Mouse (Mus musculus): ENCODE measurements around the gene Fam53b. TPM values are rescaled to one million over a fixed set of nuclear protein-coding genes. Genes with fewer than 3 reads are reported as not detected.
A peak's percentile ranks its signal among the peaks of the same experiment; 100 is the strongest.

Fam53b gene
- polyA plus RNA-seq, 1 experiment from 2014 or later, result 11.9 TPM

DNA sequence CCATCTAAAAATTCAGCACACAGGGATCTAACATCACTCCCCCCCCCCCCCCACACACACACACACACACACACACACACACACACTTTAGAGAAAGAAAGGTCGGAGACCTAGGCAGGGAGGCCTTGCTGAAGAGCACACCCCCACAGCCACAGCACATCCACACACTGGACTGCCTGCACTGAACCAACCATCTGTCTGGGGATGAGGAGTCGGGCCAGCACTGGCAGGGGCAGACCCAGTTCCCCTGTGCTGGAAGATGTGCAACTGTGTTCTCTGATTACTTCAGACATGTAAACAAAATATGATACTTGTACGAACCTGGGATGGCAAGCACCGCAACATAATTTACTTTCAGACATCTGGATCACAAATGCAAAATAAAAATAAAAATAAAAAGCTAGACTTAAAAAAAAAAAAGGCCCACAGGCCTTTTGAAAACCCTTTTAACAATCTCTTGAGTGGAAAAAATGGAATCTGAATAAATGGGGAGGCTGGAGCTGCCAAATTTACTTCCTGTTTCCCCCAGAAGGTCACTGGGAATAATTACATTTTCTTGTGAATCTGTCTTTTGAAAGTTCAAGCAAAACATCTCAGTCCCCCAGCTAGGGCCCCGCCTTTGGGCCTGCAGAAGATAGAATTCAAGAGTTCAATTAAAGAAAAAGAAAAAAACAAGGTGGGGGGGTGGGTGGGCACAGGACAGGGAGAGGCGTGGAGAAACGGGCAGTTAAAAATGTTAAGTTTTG, 5.5 kb downstream of the Fam53b start:
- Histone ChIP-seq H3K4me3 (ENCODE audit: low read depth, low read length) (no peak overlapping the region), H3K9me3 (replicated peaks; ENCODE audit: control insufficient read depth, low read length) (no peaks in the 10 kb centered on the region), H3K4me1 (ENCODE audit: control insufficient read depth, insufficient read depth, low read length) (peaks cover 61% of the 10 kb centered on the region), H3K9ac (ENCODE audit: low read depth, low read length) (no peak overlapping the region), H3K36me3 (ENCODE audit: control insufficient read depth, insufficient read depth, low read length) (no peaks in the 10 kb centered on the region), H3K27ac (ENCODE audit: low read depth, low read length) (peak overlapping the region; percentile 76), H3K27me3 (ENCODE audit: control insufficient read depth, insufficient read depth, low read length) (no peaks in the 10 kb centered on the region), H3K4me2 (no peak overlapping the region; the same call in 1 of the 2 replicates)
- ATAC-seq (replicated peaks; ENCODE audit: insufficient number of reproducible peaks, low FRiP score, low TSS enrichment), result no peak
- 46% methylated on average over 7 of the region's 7 CpGs for WGBS (ENCODE audit: insufficient replicate concordance)

DNA sequence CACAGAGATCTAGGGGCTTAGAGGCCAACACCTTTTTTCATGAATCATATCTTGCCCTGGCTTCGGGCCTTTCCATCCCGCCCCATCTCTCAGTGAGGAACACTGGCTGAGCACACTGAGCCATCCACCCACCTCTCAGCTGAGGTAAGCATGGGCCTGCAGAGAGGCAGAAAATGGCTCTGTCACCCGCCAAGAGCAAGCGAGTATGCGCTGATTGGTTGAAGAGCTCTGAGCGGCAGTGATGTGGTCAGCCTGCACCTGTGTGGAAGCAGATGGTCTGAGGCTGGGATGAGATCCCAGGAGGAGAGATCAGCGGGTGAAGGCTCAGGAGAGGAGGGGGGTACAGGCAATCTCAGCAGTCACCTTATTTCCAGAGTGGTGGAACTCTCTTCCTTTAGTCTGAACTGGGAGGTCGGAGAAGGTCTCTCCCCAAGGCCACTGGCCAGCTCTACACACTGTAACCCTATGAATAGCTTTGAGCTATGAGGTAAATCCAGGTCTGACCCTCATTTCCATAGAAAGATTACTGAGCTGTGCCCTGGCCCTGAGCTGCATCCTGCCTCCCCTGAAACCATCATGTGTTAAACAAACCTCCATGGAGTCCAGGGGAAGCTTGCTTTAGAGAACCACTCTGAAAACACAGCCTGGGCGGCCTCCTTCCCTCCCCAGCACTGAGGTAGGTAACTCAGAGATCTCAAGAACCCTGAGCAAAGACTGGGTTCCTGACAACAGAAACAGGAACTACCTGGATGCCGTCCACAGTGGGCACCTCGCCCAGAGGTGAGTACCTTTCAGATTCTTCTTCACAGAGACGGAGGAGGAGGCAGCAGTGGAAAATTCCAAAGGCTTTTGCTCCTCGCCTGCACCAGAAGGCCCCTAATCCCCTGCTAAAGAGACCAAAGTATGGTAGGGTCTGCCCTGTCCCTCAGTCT, 6.5 kb downstream of the Fam53b start:
- Histone ChIP-seq H3K4me1 (ENCODE audit: control insufficient read depth, insufficient read depth, low read length) (peaks cover 72% of the 10 kb centered on the region), H3K9me3 (replicated peaks; ENCODE audit: control insufficient read depth, low read length) (no peaks in the 10 kb centered on the region), H3K9ac (ENCODE audit: low read depth, low read length) (0 out of 2 replicates have a peak overlapping the region, but pooled peaks have one; percentile 36), H3K4me3 (ENCODE audit: low read depth, low read length) (no peak overlapping the region), H3K27me3 (ENCODE audit: control insufficient read depth, insufficient read depth, low read length) (no peaks in the 10 kb centered on the region), H3K27ac (ENCODE audit: low read depth, low read length) (peak overlapping the region; percentile 57), H3K4me2 (no peak overlapping the region), H3K36me3 (ENCODE audit: control insufficient read depth, insufficient read depth, low read length) (no peaks in the 10 kb centered on the region)
- ATAC-seq (replicated peaks; ENCODE audit: insufficient number of reproducible peaks, low FRiP score, low TSS enrichment), result no peak
- 57% methylated on average over 13 of the region's 13 CpGs for WGBS (ENCODE audit: insufficient replicate concordance)

DNA sequence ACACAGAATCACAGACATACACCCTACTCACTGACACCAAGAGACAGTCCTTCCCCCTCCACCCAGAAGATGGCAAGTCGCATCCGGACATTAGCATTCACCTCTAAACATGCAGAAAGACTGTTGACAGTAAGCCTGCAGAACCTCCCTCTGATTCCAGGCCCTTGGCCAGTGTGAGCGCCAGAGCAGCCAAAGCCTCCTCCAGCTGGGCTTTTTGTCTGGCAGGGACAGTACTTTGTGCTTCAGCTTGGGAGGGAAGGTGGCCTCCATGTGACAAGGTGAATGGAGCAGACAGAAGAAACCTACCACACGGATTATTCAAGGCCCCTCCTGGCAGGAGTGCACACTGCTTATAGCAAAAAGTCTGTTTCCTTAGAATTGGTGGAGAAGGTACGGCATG, 7.4 kb downstream of the Fam53b start:
- no peaks in the 10 kb centered on the region for H3K27me3 ChIP-seq (ENCODE audit: control insufficient read depth, insufficient read depth, low read length)
- H3K4me3 ChIP-seq (ENCODE audit: low read depth, low read length), result no peak overlapping the region
- no peak overlapping the region for H3K4me2 ChIP-seq
- H3K9me3 ChIP-seq (replicated peaks; ENCODE audit: control insufficient read depth, low read length), result no peaks in the 10 kb centered on the region
- ATAC-seq (replicated peaks; ENCODE audit: insufficient number of reproducible peaks, low FRiP score, low TSS enrichment), result no peak
- no peak overlapping the region for H3K27ac ChIP-seq (ENCODE audit: low read depth, low read length)
- H3K36me3 ChIP-seq (ENCODE audit: control insufficient read depth, insufficient read depth, low read length), result no peaks in the 10 kb centered on the region
- peaks cover 77% of the 10 kb centered on the region for H3K4me1 ChIP-seq (ENCODE audit: control insufficient read depth, insufficient read depth, low read length)
- H3K9ac ChIP-seq (ENCODE audit: low read depth, low read length), result peak overlapping the region; percentile 36; the same call in 1 of the 2 replicates
- WGBS (ENCODE audit: insufficient replicate concordance), result 73% methylated on average over 5 of the region's 5 CpGs

DNA sequence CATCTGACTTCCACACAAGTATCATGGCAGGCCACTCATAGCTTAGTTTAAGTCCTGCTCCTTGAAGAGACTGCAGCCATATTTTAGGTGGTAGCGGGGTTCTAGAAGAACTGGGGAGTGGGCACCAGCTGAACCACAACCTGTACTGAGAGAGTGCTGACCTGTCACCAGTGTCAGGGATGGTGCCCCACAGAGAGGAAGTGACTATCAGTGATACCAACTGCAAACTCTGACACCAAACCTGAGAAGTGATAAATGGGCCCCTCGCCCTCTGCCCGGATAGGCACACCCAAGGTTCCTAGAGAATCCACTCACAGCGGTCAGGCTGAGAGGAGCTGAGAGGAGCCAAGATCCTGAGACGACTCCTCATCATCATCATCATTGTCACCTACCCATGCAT, 8.7 kb downstream of the Fam53b start:
- no peak for ATAC-seq (replicated peaks; ENCODE audit: insufficient number of reproducible peaks, low FRiP score, low TSS enrichment)
- no peaks in the 10 kb centered on the region for H3K27me3 ChIP-seq (ENCODE audit: control insufficient read depth, insufficient read depth, low read length)
- no peaks in the 10 kb centered on the region for H3K9me3 ChIP-seq (replicated peaks; ENCODE audit: control insufficient read depth, low read length)
- no peaks in the 10 kb centered on the region for H3K36me3 ChIP-seq (ENCODE audit: control insufficient read depth, insufficient read depth, low read length)
- H3K4me2 ChIP-seq, result no peak overlapping the region
- H3K9ac ChIP-seq (ENCODE audit: low read depth, low read length), result no peak overlapping the region
- no peak overlapping the region for H3K27ac ChIP-seq (ENCODE audit: low read depth, low read length)
- WGBS (ENCODE audit: insufficient replicate concordance), result 67% methylated on average over 5 of the region's 5 CpGs
- peaks cover 80% of the 10 kb centered on the region for H3K4me1 ChIP-seq (ENCODE audit: control insufficient read depth, insufficient read depth, low read length)
- no peak overlapping the region for H3K4me3 ChIP-seq (ENCODE audit: low read depth, low read length)

DNA sequence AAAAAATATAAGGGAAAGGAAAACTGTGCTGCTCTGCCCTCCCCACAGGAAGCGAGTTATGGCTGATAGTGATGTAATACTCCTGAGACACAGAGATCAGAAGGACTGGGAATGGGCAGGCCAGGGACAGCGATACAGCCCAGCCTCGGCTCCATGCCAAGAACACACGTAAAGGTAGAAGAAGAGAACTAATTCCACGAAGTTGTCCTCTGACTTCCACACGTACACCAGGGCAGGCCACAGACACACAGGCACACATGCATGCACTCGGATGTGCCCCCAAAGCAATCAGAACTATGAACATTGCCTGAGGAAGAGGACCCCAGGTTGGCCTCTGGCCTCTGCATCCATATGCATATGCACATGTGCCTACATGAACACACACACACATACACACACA, 9.2 kb downstream of the Fam53b start:
- 59% methylated on average over 7 of the region's 7 CpGs for WGBS (ENCODE audit: insufficient replicate concordance)
- Histone ChIP-seq H3K4me2 (no peak overlapping the region), H3K36me3 (ENCODE audit: control insufficient read depth, insufficient read depth, low read length) (no peaks in the 10 kb centered on the region), H3K9me3 (replicated peaks; ENCODE audit: control insufficient read depth, low read length) (no peaks in the 10 kb centered on the region), H3K27ac (ENCODE audit: low read depth, low read length) (no peak overlapping the region), H3K27me3 (ENCODE audit: control insufficient read depth, insufficient read depth, low read length) (no peaks in the 10 kb centered on the region), H3K4me1 (ENCODE audit: control insufficient read depth, insufficient read depth, low read length) (peaks cover 80% of the 10 kb centered on the region), H3K4me3 (ENCODE audit: low read depth, low read length) (no peak overlapping the region), H3K9ac (ENCODE audit: low read depth, low read length) (no peak overlapping the region)
- no peak for ATAC-seq (replicated peaks; ENCODE audit: insufficient number of reproducible peaks, low FRiP score, low TSS enrichment)

DNA sequence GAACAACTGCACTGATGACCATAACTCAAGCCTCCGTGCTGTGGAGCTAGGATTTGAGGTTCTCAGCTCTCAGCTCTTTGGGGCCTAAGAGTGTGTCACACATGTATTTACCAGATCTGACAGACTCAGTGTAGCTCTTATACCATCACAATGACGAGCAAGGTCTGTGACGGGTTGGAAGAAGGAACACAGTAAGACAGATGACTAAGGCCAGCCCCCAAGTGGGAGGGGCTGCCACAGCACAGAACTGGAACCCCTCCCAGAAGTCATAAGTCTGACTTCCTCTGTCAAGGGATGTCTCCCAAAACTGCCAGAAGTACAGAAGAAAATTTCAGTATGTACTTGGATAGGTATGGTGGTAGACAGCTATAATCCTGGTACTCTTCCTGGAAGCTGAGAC, 9.7 kb downstream of the Fam53b start:
- Histone ChIP-seq H3K9me3 (replicated peaks; ENCODE audit: control insufficient read depth, low read length) (no peaks in the 10 kb centered on the region), H3K4me3 (ENCODE audit: low read depth, low read length) (no peak overlapping the region), H3K4me2 (no peak overlapping the region), H3K27ac (ENCODE audit: low read depth, low read length) (no peak overlapping the region), H3K36me3 (ENCODE audit: control insufficient read depth, insufficient read depth, low read length) (no peaks in the 10 kb centered on the region), H3K9ac (ENCODE audit: low read depth, low read length) (no peak overlapping the region), H3K27me3 (ENCODE audit: control insufficient read depth, insufficient read depth, low read length) (no peaks in the 10 kb centered on the region), H3K4me1 (ENCODE audit: control insufficient read depth, insufficient read depth, low read length) (peaks cover 80% of the 10 kb centered on the region)
- ATAC-seq (replicated peaks; ENCODE audit: insufficient number of reproducible peaks, low FRiP score, low TSS enrichment), result no peak
- WGBS (ENCODE audit: insufficient replicate concordance), result 69% methylated on average over 3 of the region's 3 CpGs

DNA sequence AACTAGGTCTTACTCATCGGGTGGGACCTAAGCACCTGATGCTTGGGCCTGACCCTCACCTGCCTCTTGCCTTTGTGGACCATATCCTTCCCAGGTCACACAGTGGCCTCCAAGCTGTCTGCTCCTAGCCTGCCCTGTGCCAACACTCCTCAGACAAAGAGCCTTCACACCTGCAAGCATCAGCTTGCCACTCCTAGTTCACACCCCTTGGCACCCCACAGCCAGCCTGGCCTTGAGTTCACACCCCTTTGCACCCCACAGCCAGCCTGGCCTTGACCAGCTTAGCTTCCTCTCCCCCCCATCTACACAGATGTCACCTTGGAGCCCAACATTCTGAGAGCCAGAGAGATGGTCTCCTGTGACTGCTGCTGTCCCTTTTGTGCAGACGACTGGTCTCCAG, 10.3 kb downstream of the Fam53b start:
- Histone ChIP-seq H3K27ac (ENCODE audit: low read depth, low read length) (peak overlapping the region; percentile 74), H3K4me2 (no peak overlapping the region), H3K4me1 (ENCODE audit: control insufficient read depth, insufficient read depth, low read length) (peaks cover 77% of the 10 kb centered on the region), H3K27me3 (ENCODE audit: control insufficient read depth, insufficient read depth, low read length) (no peaks in the 10 kb centered on the region), H3K9ac (ENCODE audit: low read depth, low read length) (no peak overlapping the region), H3K4me3 (ENCODE audit: low read depth, low read length) (no peak overlapping the region), H3K36me3 (ENCODE audit: control insufficient read depth, insufficient read depth, low read length) (no peaks in the 10 kb centered on the region), H3K9me3 (replicated peaks; ENCODE audit: control insufficient read depth, low read length) (no peaks in the 10 kb centered on the region)
- WGBS (ENCODE audit: insufficient replicate concordance), result 60% methylated on average over 2 of the region's 2 CpGs
- no peak for ATAC-seq (replicated peaks; ENCODE audit: insufficient number of reproducible peaks, low FRiP score, low TSS enrichment)

DNA sequence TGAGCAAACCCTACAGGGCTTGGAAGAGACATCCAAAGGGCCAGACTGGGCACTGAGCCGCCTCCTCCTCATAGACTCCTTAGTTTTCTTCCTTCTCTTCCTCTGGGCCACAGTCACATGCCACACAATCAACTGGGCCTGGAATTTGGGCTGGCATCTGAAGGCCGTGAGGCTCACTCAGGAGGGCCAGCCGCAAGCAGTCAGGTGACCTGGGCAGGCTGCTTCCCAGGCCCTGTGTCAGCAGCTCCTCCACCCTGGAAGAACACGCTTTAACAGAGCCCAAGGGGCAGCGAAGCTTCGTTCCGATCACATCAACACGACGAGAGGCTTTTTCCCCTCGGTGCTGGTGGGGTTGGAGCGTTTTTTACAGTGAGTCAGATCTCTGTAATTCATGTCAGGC, 11.0 kb downstream of the Fam53b start:
- Histone ChIP-seq H3K4me2 (no peak overlapping the region), H3K4me3 (ENCODE audit: low read depth, low read length) (no peak overlapping the region), H3K9ac (ENCODE audit: low read depth, low read length) (peak overlapping the region; percentile 49; the same call in 1 of the 2 replicates), H3K4me1 (ENCODE audit: control insufficient read depth, insufficient read depth, low read length) (peaks cover 72% of the 10 kb centered on the region), H3K27ac (ENCODE audit: low read depth, low read length) (peak overlapping the region; percentile 74), H3K27me3 (ENCODE audit: control insufficient read depth, insufficient read depth, low read length) (no peaks in the 10 kb centered on the region), H3K9me3 (replicated peaks; ENCODE audit: control insufficient read depth, low read length) (no peaks in the 10 kb centered on the region), H3K36me3 (ENCODE audit: control insufficient read depth, insufficient read depth, low read length) (no peaks in the 10 kb centered on the region)
- WGBS (ENCODE audit: insufficient replicate concordance), result 62% methylated on average over 11 of the region's 11 CpGs
- ATAC-seq (replicated peaks; ENCODE audit: insufficient number of reproducible peaks, low FRiP score, low TSS enrichment), result no peak
